Mouse (Mus musculus) embryo, embryonic 9.5 days (tissue): Measurements from ENCODE around the gene Wdr20.
"Not testable (repeated sequence)": the region's sequence is repeated elsewhere in the genome, so short reads cannot be mapped to it uniquely, and the experiment has no call there.

ENCODE experiments used
- DNase-seq: peaks from one replicate; pipeline ENCODE4 v3.0.0-alpha.2; 2017; ENCODE audit errors: extremely low spot score

Wdr20 gene

GRCm38 (mm10) chr12:110737170-110738157 is at the start of gene Wdr20:
Gene Wdr20 (plus strand): TSS chr12:110737944.
- peak; percentile 99 for DNase-seq

DNA sequence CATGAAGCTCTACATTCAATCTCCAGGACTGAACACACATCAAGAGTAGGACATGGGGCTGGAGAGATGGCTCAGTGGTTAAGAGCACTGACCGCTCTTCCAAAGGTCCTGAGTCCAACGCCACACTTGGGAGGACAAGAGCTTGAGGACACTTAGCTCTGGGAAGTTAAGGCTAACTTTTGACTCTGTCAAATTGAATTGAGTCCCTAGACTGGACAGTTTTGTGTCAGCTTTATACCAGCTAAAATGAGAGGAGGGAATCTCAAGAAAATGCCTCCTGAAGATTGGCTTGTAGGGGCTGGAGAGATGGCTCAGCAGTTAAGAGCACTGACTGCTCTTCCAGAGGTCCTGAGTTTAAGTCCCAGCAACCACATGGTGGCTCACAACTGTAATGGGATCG is 48.8 kb upstream of the Wdr20 start:
- not testable (repeated sequence) for DNase-seq

DNA sequence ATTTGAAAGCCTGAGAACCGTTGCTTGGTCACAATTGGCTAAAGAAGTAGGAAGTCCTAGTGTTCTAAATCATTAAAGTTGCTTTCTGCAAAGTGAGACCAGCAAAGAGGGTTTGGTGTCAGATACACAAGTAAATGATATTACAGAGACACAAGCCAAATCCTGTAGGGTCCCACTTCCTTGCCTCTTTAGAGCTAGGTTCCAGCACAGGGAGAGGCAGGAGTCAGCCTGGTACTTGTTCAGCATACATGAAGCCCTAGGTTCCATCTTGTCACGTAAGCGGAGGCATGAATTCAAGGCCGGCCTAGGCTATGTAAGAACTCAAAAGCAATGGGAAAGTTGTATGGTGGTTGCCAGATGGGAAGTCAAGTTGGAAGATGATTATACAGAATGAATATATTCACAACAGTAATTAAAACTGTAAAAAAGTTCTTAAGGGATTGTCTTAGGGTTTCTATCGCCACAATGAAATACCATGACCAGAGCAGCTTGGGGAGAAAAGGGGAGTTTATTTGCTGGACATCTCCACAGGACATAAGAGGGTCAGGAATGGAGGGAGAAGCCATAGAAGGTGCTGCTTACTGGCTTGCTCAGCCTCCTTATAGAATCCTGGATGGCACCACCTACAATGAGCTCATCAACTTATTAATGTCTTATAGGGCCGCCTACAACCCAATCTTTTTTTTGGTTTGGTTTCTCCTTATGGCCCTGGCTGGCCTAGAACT is 47.7 kb upstream of the Wdr20 start:
- DNase-seq, result no peak

GRCm38 (mm10) chr12:110693378-110693777 is 44.4 kb upstream of the Wdr20 start:
- not testable (repeated sequence) for DNase-seq

DNA sequence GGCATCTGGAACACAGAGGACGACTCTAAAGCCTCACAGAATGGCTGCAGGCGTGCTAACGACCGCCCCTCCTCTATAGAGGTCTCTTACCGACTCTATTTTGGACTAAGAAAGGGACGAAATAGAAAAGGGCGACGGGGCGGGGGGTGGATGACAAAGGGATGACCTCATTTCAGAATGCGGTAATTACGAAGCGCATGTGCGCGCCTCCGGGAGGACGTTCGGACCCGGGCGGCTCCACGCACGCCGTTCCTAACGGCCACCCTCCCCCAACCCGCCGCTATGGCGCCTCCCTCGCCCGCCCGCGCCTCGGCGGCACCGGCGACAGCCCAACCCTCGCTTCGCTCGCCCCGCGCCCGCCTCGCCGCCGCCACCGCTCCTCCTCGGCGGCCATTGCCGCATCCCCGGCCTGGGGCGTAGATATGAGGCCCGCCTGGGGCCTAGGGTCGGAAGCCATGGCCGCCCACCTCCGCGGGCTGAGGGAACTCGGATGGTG is 42.0 kb upstream of the Wdr20 start:
- peak; percentile 63 for DNase-seq

- peak; percentile 100 for DNase-seq
Measured at GRCm38 (mm10) chr12:110696173-110696974, 41.4 kb upstream of the Wdr20 start.

DNA sequence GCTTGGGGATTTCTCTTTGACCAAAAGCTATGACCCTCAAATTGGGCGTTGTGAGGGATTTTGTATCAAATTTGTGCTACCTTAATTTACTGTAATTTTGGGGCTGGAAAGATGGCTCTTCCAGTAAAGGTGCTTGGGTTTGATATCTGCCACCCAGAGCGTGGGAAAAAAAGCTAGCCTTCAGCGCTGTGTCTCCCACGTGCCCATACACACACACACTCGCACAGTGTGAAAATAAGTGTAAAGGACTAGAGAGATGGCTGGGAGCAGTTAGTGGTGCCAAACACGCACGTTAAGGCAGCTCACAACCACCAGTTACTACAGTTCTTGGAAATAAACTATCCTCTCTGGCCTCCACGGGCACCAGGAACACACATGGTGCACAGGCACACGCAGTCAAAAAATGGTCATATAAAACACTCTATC is 40.8 kb upstream of the Wdr20 start:
- DNase-seq, result peak; percentile 3

DNA sequence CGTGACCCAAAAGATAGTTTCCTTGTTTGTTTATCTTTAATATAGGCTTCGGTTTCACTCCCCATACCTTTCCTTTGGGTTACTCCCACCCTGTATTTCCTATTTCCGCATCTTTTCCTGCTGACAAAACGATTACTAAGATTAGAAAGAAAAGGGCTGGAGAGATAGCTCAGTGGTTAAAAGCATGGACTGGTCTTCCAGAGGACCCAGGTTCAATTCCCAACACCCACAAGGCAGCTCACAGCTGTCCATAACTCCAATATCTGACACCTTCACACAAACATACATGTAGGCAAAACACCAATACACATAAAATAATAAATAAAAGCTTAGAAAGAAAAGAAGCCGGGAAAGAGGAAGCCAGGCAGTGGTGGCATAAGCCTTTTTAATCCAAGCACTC is 40.3 kb upstream of the Wdr20 start:
- no peak for DNase-seq

GRCm38 (mm10) chr12:110698080-110698479 is 39.7 kb upstream of the Wdr20 start:
- no peak for DNase-seq

DNA sequence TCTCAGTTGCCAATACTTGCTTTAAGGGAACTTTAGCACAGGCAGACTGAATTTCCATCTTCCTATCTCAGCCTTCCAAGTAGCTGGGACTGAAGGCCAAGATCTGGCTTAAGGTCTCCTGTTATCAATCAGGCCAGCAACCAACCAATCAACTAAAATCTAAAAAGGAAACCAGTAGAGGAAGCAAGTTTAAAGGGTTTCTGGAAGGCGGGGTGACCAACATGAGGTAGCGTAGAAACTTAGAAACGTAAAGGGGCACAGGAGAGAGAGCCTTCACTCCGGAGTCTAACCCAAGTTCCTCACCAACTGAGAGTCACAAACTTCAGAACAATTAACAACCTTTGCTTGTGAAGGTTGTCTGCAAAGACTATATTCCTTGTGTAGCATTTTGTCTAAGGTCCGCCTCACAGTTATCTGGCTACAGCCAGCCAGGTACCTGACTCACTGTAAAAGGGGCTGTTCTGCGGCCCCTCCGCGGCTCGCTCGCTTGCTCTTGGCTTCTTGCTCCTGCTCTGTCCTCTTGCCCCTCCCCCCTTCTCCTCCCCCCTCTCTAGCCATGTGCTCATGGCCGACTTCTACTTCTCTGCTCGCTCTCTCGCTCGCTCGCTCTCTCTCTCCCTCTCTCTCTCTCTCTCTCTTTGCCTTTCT is 39.1 kb upstream of the Wdr20 start:
- no peak for DNase-seq

DNA sequence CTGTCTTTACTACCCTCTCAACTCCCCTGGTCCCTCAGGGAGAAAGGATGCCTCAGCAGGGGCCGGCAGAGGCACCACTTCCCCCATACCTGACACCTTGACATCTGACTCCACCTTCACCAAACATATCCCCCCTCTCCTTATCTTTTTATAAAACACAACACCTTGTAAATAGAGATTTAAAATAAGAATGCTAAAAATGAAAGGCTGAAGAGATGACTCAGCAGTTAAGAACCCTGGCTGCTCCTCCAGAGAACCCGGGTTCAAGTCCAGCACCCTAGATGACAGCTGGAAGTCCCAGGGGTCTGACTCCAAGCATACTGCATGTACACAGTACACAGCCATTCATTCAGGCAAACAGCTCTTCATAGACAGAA is 38.6 kb upstream of the Wdr20 start:
- no peak for DNase-seq

DNA sequence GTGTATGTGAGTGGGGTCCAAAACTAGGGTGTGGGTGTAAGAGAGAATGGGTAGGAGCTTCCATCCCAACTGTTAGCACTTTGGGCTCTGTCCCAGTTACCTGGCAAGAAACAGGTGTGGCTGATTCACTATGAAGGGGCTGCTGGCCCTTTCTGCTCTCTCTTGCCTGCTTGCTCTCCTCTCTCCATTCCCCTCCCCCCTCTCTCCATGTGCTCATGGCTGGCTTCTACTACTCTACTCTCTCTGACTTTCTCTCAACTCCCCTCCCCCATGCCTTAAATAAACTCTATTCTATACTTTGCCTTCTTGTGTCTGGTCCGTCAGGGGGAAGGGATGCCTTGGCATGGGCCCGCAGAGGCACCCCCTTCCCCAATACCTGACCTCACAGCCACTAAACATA is 37.0 kb upstream of the Wdr20 start:
- no peak for DNase-seq

DNA sequence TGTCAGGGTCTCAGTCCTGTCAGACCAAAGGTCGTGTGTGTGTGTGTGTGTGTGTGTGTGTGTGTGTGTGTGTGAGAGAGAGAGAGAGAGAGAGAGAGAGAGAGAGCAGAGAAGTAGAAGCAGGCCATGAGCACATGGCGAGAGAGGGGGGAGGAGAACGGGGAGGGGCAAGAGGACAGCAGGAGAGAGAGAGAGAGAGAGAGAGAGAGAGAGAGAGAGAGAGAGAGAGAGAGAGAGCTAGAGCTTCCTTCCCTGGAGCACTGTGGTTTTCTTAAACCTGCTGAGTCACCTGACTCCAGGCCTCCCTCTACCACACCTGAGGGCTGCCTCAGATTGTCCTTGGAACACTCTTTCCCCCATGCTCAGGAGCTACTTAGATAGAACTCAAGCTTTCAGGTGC is 36.4 kb upstream of the Wdr20 start:
- DNase-seq, result not testable (repeated sequence)

- no peak for DNase-seq
Measured at GRCm38 (mm10) chr12:110702556-110702955, 35.2 kb upstream of the Wdr20 start, which contains the start of gene Hsp90aa1. Gene Hsp90aa1 (minus strand): TSS chr12:110702728.

- DNase-seq, result peak; percentile 84
Measured at GRCm38 (mm10) chr12:110703008-110703471, 34.7 kb upstream of the Wdr20 start.

DNA sequence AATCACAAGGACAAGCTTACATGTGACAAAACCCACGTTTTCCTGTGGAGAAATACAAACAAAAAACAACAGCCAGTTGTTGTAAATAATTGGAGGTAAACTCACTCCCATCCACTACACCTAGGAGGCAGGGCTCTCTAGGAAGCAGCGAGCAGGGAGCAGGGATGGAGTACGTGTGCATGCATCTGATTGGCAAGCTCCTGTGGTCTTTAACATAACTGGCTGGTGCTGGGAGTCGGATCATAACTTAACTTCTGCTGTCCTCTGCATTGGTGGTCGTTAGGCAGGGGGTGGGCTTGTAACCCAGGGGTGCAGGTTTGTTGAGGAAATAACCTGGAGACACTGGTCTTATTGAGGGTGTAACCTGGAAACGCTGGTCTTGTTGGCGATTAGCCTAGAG is 34.1 kb upstream of the Wdr20 start:
- DNase-seq, result no peak

GRCm38 (mm10) chr12:110705419-110705818 is 32.3 kb upstream of the Wdr20 start:
- DNase-seq, result not testable (repeated sequence)

GRCm38 (mm10) chr12:110706337-110707231 is 31.2 kb upstream of the Wdr20 start:
- peak; percentile 71 for DNase-seq

DNA sequence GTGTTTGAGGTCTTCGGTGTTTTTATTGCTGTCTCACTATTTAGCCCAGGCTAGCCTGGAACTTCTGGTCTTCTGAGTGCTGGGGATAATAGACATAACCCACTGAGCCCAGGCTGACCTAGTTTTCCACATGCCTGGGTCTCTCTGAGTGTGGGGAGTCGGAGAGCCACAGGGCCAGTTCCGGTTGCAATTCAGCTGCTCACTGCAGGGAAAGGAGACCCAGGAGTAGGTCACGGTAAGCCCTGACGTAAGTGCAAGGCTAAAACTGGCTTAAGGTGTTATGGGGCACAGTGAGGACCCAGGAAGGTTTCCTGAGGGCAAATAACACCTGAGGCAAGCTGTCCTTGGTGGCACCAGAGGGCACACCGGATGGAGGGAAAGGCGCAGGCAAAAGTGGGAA is 30.3 kb upstream of the Wdr20 start:
- no peak for DNase-seq

GRCm38 (mm10) chr12:110711270-110711669 is 26.5 kb upstream of the Wdr20 start:
- no peak for DNase-seq
